Mouse (Mus musculus): ENCODE measurements at regions not wholly inside any gene's neighbourhood (a gene's known extent, or its start where the extent isn't known, plus 50 kb on each side); places are given as distances from the start of the nearest gene placed in this dataset.
A peak's percentile ranks its signal among the peaks of the same experiment; 100 is the strongest.

DNA sequence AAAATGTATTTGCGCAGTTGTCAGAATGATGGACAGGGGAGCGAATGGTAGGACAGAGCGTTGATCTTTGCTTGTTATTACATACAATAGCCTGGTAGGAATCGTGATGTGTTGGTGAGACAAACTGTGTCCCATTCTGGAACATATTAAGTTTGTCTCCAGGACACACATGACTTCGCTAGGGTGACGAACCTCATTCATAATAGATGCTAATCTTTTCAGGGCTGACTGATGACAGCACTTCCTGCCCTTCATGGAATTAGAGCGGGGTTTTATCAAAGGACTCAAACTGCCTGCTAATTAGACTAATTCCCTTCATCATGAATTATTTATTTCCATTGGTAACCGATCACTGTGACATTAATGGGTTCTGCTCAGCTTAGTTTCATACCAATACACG, 122.0 kb downstream of the Cdca7 start:
- H3K9ac ChIP-seq (ENCODE audit: low read depth, low read length): no peak overlapping the region
- ATAC-seq (replicated peaks; ENCODE audit: insufficient number of reproducible peaks, low FRiP score, low TSS enrichment): no peak
- 67% methylated on average over 9 of the region's 9 CpGs for WGBS (ENCODE audit: insufficient replicate concordance)
- H3K4me3 ChIP-seq (ENCODE audit: low read depth, low read length): no peak overlapping the region
- no peaks in the 10 kb centered on the region for H3K36me3 ChIP-seq (ENCODE audit: control insufficient read depth, insufficient read depth, low read length)
- no peaks in the 10 kb centered on the region for H3K27me3 ChIP-seq (ENCODE audit: control insufficient read depth, insufficient read depth, low read length)
- H3K4me2 ChIP-seq: no peak overlapping the region
- H3K4me1 ChIP-seq (ENCODE audit: control insufficient read depth, insufficient read depth, low read length): 0 out of 2 replicates have a peak, but pooled peaks cover 6% of the 10 kb centered on the region
- H3K9me3 ChIP-seq (replicated peaks; ENCODE audit: control insufficient read depth, low read length): no peaks in the 10 kb centered on the region
- no peak overlapping the region for H3K27ac ChIP-seq (ENCODE audit: low read depth, low read length)

GRCm38 (mm10) chr2:72600723-72601122, 124.8 kb downstream of the Cdca7 start:
- ATAC-seq (replicated peaks; ENCODE audit: insufficient number of reproducible peaks, low FRiP score, low TSS enrichment): no peak
- Histone ChIP-seq H3K27ac (ENCODE audit: low read depth, low read length) (no peak overlapping the region), H3K36me3 (ENCODE audit: control insufficient read depth, insufficient read depth, low read length) (no peaks in the 10 kb centered on the region), H3K4me3 (ENCODE audit: low read depth, low read length) (no peak overlapping the region), H3K27me3 (ENCODE audit: control insufficient read depth, insufficient read depth, low read length) (no peaks in the 10 kb centered on the region), H3K4me2 (no peak overlapping the region), H3K9ac (ENCODE audit: low read depth, low read length) (no peak overlapping the region), H3K4me1 (ENCODE audit: control insufficient read depth, insufficient read depth, low read length) (peaks cover 6% of the 10 kb centered on the region; the same call in 1 of the 2 replicates), H3K9me3 (replicated peaks; ENCODE audit: control insufficient read depth, low read length) (no peaks in the 10 kb centered on the region)

- no peak overlapping the region for H3K9ac ChIP-seq (ENCODE audit: low read depth, low read length)
- no peak for ATAC-seq (replicated peaks; ENCODE audit: insufficient number of reproducible peaks, low FRiP score, low TSS enrichment)
- WGBS (ENCODE audit: insufficient replicate concordance): 73% methylated on average over 1 of the region's 1 CpGs
- no peak overlapping the region for H3K4me3 ChIP-seq (ENCODE audit: low read depth, low read length)
- no peaks in the 10 kb centered on the region for H3K36me3 ChIP-seq (ENCODE audit: control insufficient read depth, insufficient read depth, low read length)
- H3K27me3 ChIP-seq (ENCODE audit: control insufficient read depth, insufficient read depth, low read length): no peaks in the 10 kb centered on the region
- H3K4me2 ChIP-seq: no peak overlapping the region
- no peak overlapping the region for H3K27ac ChIP-seq (ENCODE audit: low read depth, low read length)
- H3K9me3 ChIP-seq (replicated peaks; ENCODE audit: control insufficient read depth, low read length): no peaks in the 10 kb centered on the region
- H3K4me1 ChIP-seq (ENCODE audit: control insufficient read depth, insufficient read depth, low read length): peaks cover 6% of the 10 kb centered on the region; the same call in 1 of the 2 replicates
These were observed 126.2 kb downstream of the Cdca7 start for GRCm38 (mm10) chr2:72602152-72602551.

DNA sequence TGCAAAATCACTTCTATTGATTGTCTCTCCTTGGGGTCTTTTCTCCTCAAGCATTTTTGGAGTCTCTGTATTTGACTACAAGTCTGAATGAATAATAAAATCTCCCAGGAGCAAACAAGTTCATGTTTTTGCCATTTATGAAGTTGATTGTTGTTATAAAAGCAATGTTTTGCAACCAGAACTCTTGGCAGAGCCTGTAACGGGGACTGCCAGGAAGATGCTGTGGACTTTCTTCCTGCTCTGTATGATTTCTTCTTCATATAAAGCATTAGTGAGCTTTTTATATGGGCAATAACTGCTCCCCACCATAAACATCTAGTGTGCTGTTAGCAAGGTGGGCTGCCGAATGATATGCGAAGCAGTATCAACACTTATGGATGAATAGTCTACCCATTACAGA, 136.3 kb downstream of the Cdca7 start:
- Histone ChIP-seq H3K4me1 (ENCODE audit: control insufficient read depth, insufficient read depth, low read length) (no peaks in the 10 kb centered on the region), H3K4me3 (ENCODE audit: low read depth, low read length) (no peak overlapping the region), H3K9ac (ENCODE audit: low read depth, low read length) (no peak overlapping the region), H3K9me3 (replicated peaks; ENCODE audit: control insufficient read depth, low read length) (no peaks in the 10 kb centered on the region), H3K36me3 (ENCODE audit: control insufficient read depth, insufficient read depth, low read length) (no peaks in the 10 kb centered on the region), H3K27ac (ENCODE audit: low read depth, low read length) (no peak overlapping the region), H3K4me2 (no peak overlapping the region), H3K27me3 (ENCODE audit: control insufficient read depth, insufficient read depth, low read length) (no peaks in the 10 kb centered on the region)
- WGBS (ENCODE audit: insufficient replicate concordance): 88% methylated on average over 3 of the region's 3 CpGs
- ATAC-seq (replicated peaks; ENCODE audit: insufficient number of reproducible peaks, low FRiP score, low TSS enrichment): no peak

- WGBS (ENCODE audit: insufficient replicate concordance): 60% methylated on average over 8 of the region's 8 CpGs
- Histone ChIP-seq H3K36me3 (ENCODE audit: control insufficient read depth, insufficient read depth, low read length) (no peaks in the 10 kb centered on the region), H3K27me3 (ENCODE audit: control insufficient read depth, insufficient read depth, low read length) (no peaks in the 10 kb centered on the region), H3K9ac (ENCODE audit: low read depth, low read length) (no peak overlapping the region), H3K9me3 (replicated peaks; ENCODE audit: control insufficient read depth, low read length) (no peaks in the 10 kb centered on the region), H3K27ac (ENCODE audit: low read depth, low read length) (no peak overlapping the region), H3K4me2 (no peak overlapping the region), H3K4me1 (ENCODE audit: control insufficient read depth, insufficient read depth, low read length) (no peaks in the 10 kb centered on the region), H3K4me3 (ENCODE audit: low read depth, low read length) (no peak overlapping the region)
- ATAC-seq (replicated peaks; ENCODE audit: insufficient number of reproducible peaks, low FRiP score, low TSS enrichment): no peak
These were observed 138.3 kb downstream of the Cdca7 start for GRCm38 (mm10) chr2:72614256-72614655.

GRCm38 (mm10) chr2:72615869-72616268, 139.9 kb downstream of the Cdca7 start:
- WGBS (ENCODE audit: insufficient replicate concordance): 75% methylated on average over 2 of the region's 2 CpGs
- ATAC-seq (replicated peaks; ENCODE audit: insufficient number of reproducible peaks, low FRiP score, low TSS enrichment): no peak
- H3K27me3 ChIP-seq (ENCODE audit: control insufficient read depth, insufficient read depth, low read length): no peaks in the 10 kb centered on the region

DNA sequence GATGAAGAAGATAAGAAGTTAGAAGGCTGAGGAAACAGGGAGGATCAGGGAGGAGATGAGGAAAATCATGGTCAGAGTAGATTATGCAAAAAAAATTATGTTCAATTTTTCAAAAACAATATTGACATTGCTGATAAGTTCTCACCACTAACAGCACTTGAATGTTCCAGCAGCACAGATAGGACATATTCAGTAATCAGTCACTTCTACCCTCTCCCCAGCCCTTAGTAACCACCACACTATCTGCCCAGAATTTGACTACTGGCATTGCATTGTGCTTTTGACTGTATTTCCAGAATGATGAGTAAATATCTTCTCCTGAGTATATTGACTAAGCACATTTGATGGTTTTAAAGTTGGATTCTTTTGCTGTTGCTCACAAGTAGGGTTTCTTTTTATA, 140.5 kb downstream of the Cdca7 start:
- Histone ChIP-seq H3K27ac (ENCODE audit: low read depth, low read length) (no peak overlapping the region), H3K9me3 (replicated peaks; ENCODE audit: control insufficient read depth, low read length) (no peaks in the 10 kb centered on the region), H3K4me2 (no peak overlapping the region), H3K9ac (ENCODE audit: low read depth, low read length) (no peak overlapping the region), H3K4me3 (ENCODE audit: low read depth, low read length) (no peak overlapping the region), H3K36me3 (ENCODE audit: control insufficient read depth, insufficient read depth, low read length) (no peaks in the 10 kb centered on the region), H3K4me1 (ENCODE audit: control insufficient read depth, insufficient read depth, low read length) (0 out of 2 replicates have a peak, but pooled peaks cover 2% of the 10 kb centered on the region), H3K27me3 (ENCODE audit: control insufficient read depth, insufficient read depth, low read length) (no peaks in the 10 kb centered on the region)
- ATAC-seq (replicated peaks; ENCODE audit: insufficient number of reproducible peaks, low FRiP score, low TSS enrichment): no peak

More at GRCm38 (mm10) chr2:72615869-72616268, 139.9 kb downstream of the Cdca7 start:
- Histone ChIP-seq H3K27ac (ENCODE audit: low read depth, low read length) (no peak overlapping the region), H3K36me3 (ENCODE audit: control insufficient read depth, insufficient read depth, low read length) (no peaks in the 10 kb centered on the region), H3K4me2 (no peak overlapping the region), H3K9ac (ENCODE audit: low read depth, low read length) (no peak overlapping the region), H3K4me3 (ENCODE audit: low read depth, low read length) (no peak overlapping the region), H3K9me3 (replicated peaks; ENCODE audit: control insufficient read depth, low read length) (no peaks in the 10 kb centered on the region), H3K4me1 (ENCODE audit: control insufficient read depth, insufficient read depth, low read length) (0 out of 2 replicates have a peak, but pooled peaks cover 2% of the 10 kb centered on the region)

DNA sequence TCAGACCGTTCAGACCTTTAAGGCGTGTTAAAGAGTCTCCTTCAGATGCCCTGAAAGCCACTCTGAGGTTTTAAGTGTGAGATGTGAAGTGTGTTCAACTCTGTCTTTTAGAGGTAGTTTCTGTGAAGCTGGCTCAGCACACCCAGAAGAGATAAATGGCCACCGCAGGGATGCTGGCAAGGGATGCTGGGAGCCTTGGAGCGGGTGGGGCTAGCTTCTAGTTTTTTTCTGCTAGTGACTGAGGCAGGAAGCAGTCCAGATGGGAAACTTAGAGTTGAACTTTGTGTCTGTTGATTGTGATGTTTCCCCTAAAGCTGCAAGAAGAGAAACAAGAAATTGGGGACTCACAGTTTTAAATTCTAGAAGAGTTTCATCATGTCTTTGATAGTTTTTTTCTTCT, 143.5 kb downstream of the Cdca7 start:
- no peaks in the 10 kb centered on the region for H3K36me3 ChIP-seq (ENCODE audit: control insufficient read depth, insufficient read depth, low read length)

GRCm38 (mm10) chr2:72620182-72620652, 144.3 kb downstream of the Cdca7 start:
- 3% methylated on average over 9 of the region's 9 CpGs for WGBS (ENCODE audit: insufficient replicate concordance)
- Histone ChIP-seq H3K4me2 (peak overlapping the region; percentile 62), H3K9ac (ENCODE audit: low read depth, low read length) (peak overlapping the region; percentile 56; the same call in 1 of the 2 replicates), H3K4me1 (ENCODE audit: control insufficient read depth, insufficient read depth, low read length) (0 out of 2 replicates have a peak, but pooled peaks cover 2% of the 10 kb centered on the region), H3K27me3 (ENCODE audit: control insufficient read depth, insufficient read depth, low read length) (no peaks in the 10 kb centered on the region), H3K27ac (ENCODE audit: low read depth, low read length) (no peak overlapping the region), H3K4me3 (ENCODE audit: low read depth, low read length) (peak overlapping the region; percentile 6), H3K9me3 (replicated peaks; ENCODE audit: control insufficient read depth, low read length) (no peaks in the 10 kb centered on the region), H3K36me3 (ENCODE audit: control insufficient read depth, insufficient read depth, low read length) (no peaks in the 10 kb centered on the region)
- ATAC-seq (replicated peaks; ENCODE audit: insufficient number of reproducible peaks, low FRiP score, low TSS enrichment): no peak

More for the DNA sequence above, 143.5 kb downstream of the Cdca7 start:
- Histone ChIP-seq H3K4me1 (ENCODE audit: control insufficient read depth, insufficient read depth, low read length) (0 out of 2 replicates have a peak, but pooled peaks cover 2% of the 10 kb centered on the region), H3K9ac (ENCODE audit: low read depth, low read length) (no peak overlapping the region), H3K9me3 (replicated peaks; ENCODE audit: control insufficient read depth, low read length) (no peaks in the 10 kb centered on the region), H3K27me3 (ENCODE audit: control insufficient read depth, insufficient read depth, low read length) (no peaks in the 10 kb centered on the region), H3K4me2 (no peak overlapping the region), H3K4me3 (ENCODE audit: low read depth, low read length) (no peak overlapping the region), H3K27ac (ENCODE audit: low read depth, low read length) (no peak overlapping the region)
- ATAC-seq (replicated peaks; ENCODE audit: insufficient number of reproducible peaks, low FRiP score, low TSS enrichment): no peak
- WGBS (ENCODE audit: insufficient replicate concordance): 49% methylated on average over 4 of the region's 4 CpGs
